Mouse (Mus musculus): ENCODE measurements around the gene Rnps1. TPM values are rescaled to one million over a fixed set of nuclear protein-coding genes. Genes with fewer than 3 reads are reported as not detected.
"Not testable (repeated sequence)": the region's sequence is repeated elsewhere in the genome, so short reads cannot be mapped to it uniquely, and the experiment has no call there.

The Rnps1 gene
- polyA plus RNA-seq, 1 experiment: 263 TPM

- H3K27ac ChIP-seq (ENCODE audit: insufficient read depth, low read length): no peak overlapping the region
- WGBS: 89% methylated on average over 6 of the region's 6 CpGs
- DNase-seq: no peak
- H3K4me1 ChIP-seq (ENCODE audit: control insufficient read depth, insufficient read depth, low read length): peaks cover 2% of the 10 kb centered on the region
- no peak overlapping the region for H3K4me3 ChIP-seq (replicated peaks; ENCODE audit: insufficient read depth, low read depth, low read length)
- TF ChIP-seq CTCF (IDR thresholded peaks at IDR 0.05; ENCODE audit: borderline replicate concordance, insufficient read depth, low read depth, low read length): no peak
- TF ChIP-seq POLR2A (IDR thresholded peaks at IDR 0.05; ENCODE audit: borderline replicate concordance, insufficient read depth, low read length): no peak
- H3K27me3 ChIP-seq (ENCODE audit: control insufficient read depth, insufficient read depth, low read length): no peaks in the 10 kb centered on the region
Observed at GRCm38 (mm10) chr17:24449507-24449906, 35.1 kb downstream of the Rnps1 start.

GRCm38 (mm10) chr17:24451220-24451619 lies 36.9 kb downstream of the Rnps1 start:
- no peak for DNase-seq
- H3K4me1 ChIP-seq (ENCODE audit: control insufficient read depth, insufficient read depth, low read length): no peaks in the 10 kb centered on the region
- no peak overlapping the region for H3K4me3 ChIP-seq (replicated peaks; ENCODE audit: insufficient read depth, low read depth, low read length)
- TF ChIP-seq POLR2A (IDR thresholded peaks at IDR 0.05; ENCODE audit: borderline replicate concordance, insufficient read depth, low read length) (no peak), CTCF (IDR thresholded peaks at IDR 0.05; ENCODE audit: borderline replicate concordance, insufficient read depth, low read depth, low read length) (no peak)
- H3K27me3 ChIP-seq (ENCODE audit: control insufficient read depth, insufficient read depth, low read length): no peaks in the 10 kb centered on the region
- 93% methylated on average over 6 of the region's 6 CpGs for WGBS
- H3K27ac ChIP-seq (ENCODE audit: insufficient read depth, low read length): no peak overlapping the region

- Histone ChIP-seq H3K27ac (ENCODE audit: insufficient read depth, low read length) (no peak overlapping the region), H3K27me3 (ENCODE audit: control insufficient read depth, insufficient read depth, low read length) (no peaks in the 10 kb centered on the region), H3K4me1 (ENCODE audit: control insufficient read depth, insufficient read depth, low read length) (no peaks in the 10 kb centered on the region), H3K4me3 (replicated peaks; ENCODE audit: insufficient read depth, low read depth, low read length) (no peak overlapping the region)
- TF ChIP-seq CTCF (IDR thresholded peaks at IDR 0.05; ENCODE audit: borderline replicate concordance, insufficient read depth, low read depth, low read length) (no peak), POLR2A (IDR thresholded peaks at IDR 0.05; ENCODE audit: borderline replicate concordance, insufficient read depth, low read length) (no peak)
- DNase-seq: no peak
- WGBS: 84% methylated on average over 2 of the region's 2 CpGs
Observed at GRCm38 (mm10) chr17:24453372-24453771, 39.0 kb downstream of the Rnps1 start.

GRCm38 (mm10) chr17:24454218-24454755 lies 39.9 kb downstream of the Rnps1 start:
- WGBS: 5% methylated on average over 14 of the region's 14 CpGs
- H3K4me1 ChIP-seq (ENCODE audit: control insufficient read depth, insufficient read depth, low read length): no peaks in the 10 kb centered on the region
- peak overlapping the region; percentile 71 for H3K27ac ChIP-seq (ENCODE audit: insufficient read depth, low read length)
- no peak for DNase-seq
- peak overlapping the region; percentile 88 for H3K4me3 ChIP-seq (replicated peaks; ENCODE audit: insufficient read depth, low read depth, low read length)
- H3K27me3 ChIP-seq (ENCODE audit: control insufficient read depth, insufficient read depth, low read length): no peaks in the 10 kb centered on the region
- no peak for TF ChIP-seq POLR2A (IDR thresholded peaks at IDR 0.05; ENCODE audit: borderline replicate concordance, insufficient read depth, low read length)
- TF ChIP-seq CTCF (IDR thresholded peaks at IDR 0.05; ENCODE audit: borderline replicate concordance, insufficient read depth, low read depth, low read length): no peak

DNA sequence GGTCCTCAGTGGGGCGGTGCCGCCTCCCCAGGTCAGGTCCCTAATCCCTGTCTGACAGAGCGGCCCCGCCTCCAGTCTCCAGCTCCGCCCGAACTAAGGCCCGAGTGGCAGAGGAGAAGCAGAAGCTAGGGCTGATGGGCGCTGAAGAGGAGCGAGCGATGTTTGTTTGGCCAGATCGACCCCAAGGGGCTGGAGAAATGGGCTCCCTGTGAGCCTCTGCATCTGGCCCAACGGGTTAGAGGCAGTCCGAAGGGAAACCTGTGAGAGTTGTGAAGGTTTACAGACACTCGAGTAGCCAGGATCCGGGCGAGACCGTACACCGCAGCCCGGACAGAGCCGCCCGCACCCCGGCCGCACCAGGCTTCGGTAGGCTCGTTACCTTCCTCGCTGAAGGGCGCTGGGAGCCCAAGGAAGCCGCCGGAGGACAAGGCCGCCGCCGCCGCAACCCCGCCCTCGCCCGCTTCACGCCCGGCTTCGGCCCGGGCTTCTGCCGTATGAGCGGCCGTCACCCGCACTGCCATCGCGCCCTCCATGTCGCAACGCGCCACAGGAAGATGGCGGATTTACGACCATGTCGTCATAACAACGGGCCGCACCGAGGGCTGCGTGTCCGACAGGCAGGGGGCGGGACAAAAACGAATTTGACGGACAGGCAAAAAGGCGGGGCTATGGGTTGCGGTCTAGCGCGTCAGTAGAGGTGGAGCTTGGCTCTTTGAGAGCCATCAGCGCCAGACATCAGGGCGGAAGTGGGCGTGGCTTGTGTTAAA lies 40.6 kb downstream of the Rnps1 start:
- no peaks in the 10 kb centered on the region for H3K4me1 ChIP-seq (ENCODE audit: control insufficient read depth, insufficient read depth, low read length)
- H3K27me3 ChIP-seq (ENCODE audit: control insufficient read depth, insufficient read depth, low read length): no peaks in the 10 kb centered on the region
- H3K4me3 ChIP-seq (replicated peaks; ENCODE audit: insufficient read depth, low read depth, low read length): peak overlapping the region; percentile 88
- H3K27ac ChIP-seq (ENCODE audit: insufficient read depth, low read length): peak overlapping the region; percentile 71
- DNase-seq: peak; percentile 99
- under 1% methylated on average over 66 of the region's 67 CpGs for WGBS
- TF ChIP-seq CTCF (IDR thresholded peaks at IDR 0.05; ENCODE audit: borderline replicate concordance, insufficient read depth, low read depth, low read length) (no peak), POLR2A (IDR thresholded peaks at IDR 0.05; ENCODE audit: borderline replicate concordance, insufficient read depth, low read length) (peak; percentile 66)

DNA sequence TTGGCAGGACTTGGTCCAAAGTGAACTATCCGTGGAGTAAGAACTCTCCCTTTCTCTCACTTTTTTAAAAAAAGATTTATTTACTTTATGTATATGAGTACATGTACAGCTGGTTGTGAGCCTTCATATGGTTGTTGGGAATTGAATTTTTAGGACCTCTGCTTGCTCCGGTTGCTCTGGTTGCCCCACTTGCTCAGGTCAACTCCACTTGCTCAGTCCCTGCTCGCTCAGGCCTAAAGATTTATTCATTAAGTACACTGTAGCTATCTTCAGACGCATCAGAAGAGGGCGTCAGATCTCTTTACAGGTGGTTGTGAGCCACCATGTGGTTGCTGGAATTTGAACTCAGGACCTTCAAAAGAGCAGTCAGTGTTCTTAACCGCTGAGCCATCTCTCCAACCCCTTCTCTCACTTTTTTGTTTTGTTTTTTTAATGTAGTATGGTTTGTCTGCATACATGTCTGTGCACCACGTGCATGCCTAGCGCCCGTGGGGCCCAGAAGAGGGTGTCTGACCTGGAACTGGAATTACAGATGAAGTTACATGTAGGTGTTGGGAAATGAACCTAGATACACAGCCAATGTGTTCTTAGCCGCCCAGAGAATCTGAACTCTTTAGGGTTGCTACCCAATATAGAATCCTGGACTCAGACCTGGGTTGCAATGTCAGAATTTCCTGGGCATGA lies 41.3 kb downstream of the Rnps1 start:
- H3K4me3 ChIP-seq (replicated peaks; ENCODE audit: insufficient read depth, low read depth, low read length); H3K27ac ChIP-seq (ENCODE audit: insufficient read depth, low read length); H3K4me1 ChIP-seq (ENCODE audit: control insufficient read depth, insufficient read depth, low read length); H3K27me3 ChIP-seq (ENCODE audit: control insufficient read depth, insufficient read depth, low read length); DNase-seq: not testable (repeated sequence)
- 49% methylated on average over 10 of the region's 10 CpGs for WGBS

GRCm38 (mm10) chr17:24461580-24461979 lies 47.2 kb downstream of the Rnps1 start:
- no peak overlapping the region for H3K27ac ChIP-seq (ENCODE audit: insufficient read depth, low read length)
- no peaks in the 10 kb centered on the region for H3K4me1 ChIP-seq (ENCODE audit: control insufficient read depth, insufficient read depth, low read length)
- 54% methylated on average over 2 of the region's 2 CpGs for WGBS
- no peaks in the 10 kb centered on the region for H3K27me3 ChIP-seq (ENCODE audit: control insufficient read depth, insufficient read depth, low read length)
- TF ChIP-seq POLR2A (IDR thresholded peaks at IDR 0.05; ENCODE audit: borderline replicate concordance, insufficient read depth, low read length) (no peak), CTCF (IDR thresholded peaks at IDR 0.05; ENCODE audit: borderline replicate concordance, insufficient read depth, low read depth, low read length) (peak; percentile 33; the same call in 1 of the 2 replicates)
- no peak overlapping the region for H3K4me3 ChIP-seq (replicated peaks; ENCODE audit: insufficient read depth, low read depth, low read length)
- no peak for DNase-seq

DNA sequence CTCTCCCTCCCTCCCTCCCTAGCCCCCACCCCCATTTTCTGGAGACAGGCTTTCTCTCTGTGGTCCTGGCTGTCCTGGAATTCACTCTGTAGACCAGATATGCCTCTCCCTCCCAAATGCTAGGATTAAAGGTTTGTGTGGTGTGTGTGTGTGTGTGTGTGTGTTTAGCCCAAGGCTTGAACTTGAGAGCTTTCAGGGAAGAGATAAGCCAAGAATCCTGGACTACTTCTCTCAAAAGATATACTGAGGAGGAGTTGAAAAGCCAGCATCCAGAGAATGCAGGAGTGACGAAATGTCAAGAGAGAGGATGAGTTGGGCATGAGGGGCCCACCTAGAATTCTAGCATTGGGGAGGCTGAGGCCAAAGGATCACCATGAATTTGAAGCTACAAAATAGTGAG lies 48.6 kb downstream of the Rnps1 start:
- TF ChIP-seq CTCF (IDR thresholded peaks at IDR 0.05; ENCODE audit: borderline replicate concordance, insufficient read depth, low read depth, low read length) (no peak), POLR2A (IDR thresholded peaks at IDR 0.05; ENCODE audit: borderline replicate concordance, insufficient read depth, low read length) (no peak)
- Histone ChIP-seq H3K27ac (ENCODE audit: insufficient read depth, low read length) (no peak overlapping the region), H3K27me3 (ENCODE audit: control insufficient read depth, insufficient read depth, low read length) (no peaks in the 10 kb centered on the region), H3K4me3 (replicated peaks; ENCODE audit: insufficient read depth, low read depth, low read length) (no peak overlapping the region), H3K4me1 (ENCODE audit: control insufficient read depth, insufficient read depth, low read length) (no peaks in the 10 kb centered on the region)
- DNase-seq: no peak
- 82% methylated on average over 1 of the region's 1 CpGs for WGBS
